Mouse (Mus musculus) neural tube, embryonic 14.5 days (tissue): ENCODE measurements around the gene Atp6v1g2. TPM values are rescaled to one million over a fixed set of nuclear protein-coding genes. Genes with fewer than 3 reads are reported as not detected.

ENCODE experiments used
- ATAC-seq: fragments of 200-750 bp; cut with Nextera tagmentation; 2 replicates; pipeline ENCODE4 v1.8.0; 2017; ENCODE audit warnings: low read depth, mild to moderate bottlenecking, moderate TSS enrichment, moderate library complexity
- H3K27ac ChIP-seq: fragments of 300-500 bp; sonication (generic); 2 replicates; pipeline ENCODE4 v1.5.1; 2014; ENCODE audit warnings: low read depth, mild to moderate bottlenecking, control low read depth, low read length, moderate library complexity, mixed read lengths
- H3K27me3 ChIP-seq: fragments of 300-500 bp; sonication (generic); 2 replicates; pipeline ENCODE4 v1.6.1; 2014; ENCODE audit warnings: low read length; ENCODE audit not compliant: control insufficient read depth, insufficient read depth
- H3K36me3 ChIP-seq: fragments of 300-500 bp; sonication (generic); 2 replicates; pipeline ENCODE4 v1.6.1; 2014; ENCODE audit warnings: low read length, mixed read lengths; ENCODE audit not compliant: control insufficient read depth, insufficient read depth
- H3K4me1 ChIP-seq: fragments of 300-500 bp; sonication (generic); 2 replicates; pipeline ENCODE4 v1.6.1; 2014; ENCODE audit warnings: low read length; ENCODE audit not compliant: control insufficient read depth, insufficient read depth
- H3K4me2 ChIP-seq: fragments of 300-500 bp; sonication (generic); 2 replicates; pipeline ENCODE4 v1.6.1; 2014; ENCODE audit warnings: mild to moderate bottlenecking, low read depth, low read length, control low read depth
- H3K4me3 ChIP-seq: fragments of 300-500 bp; sonication (generic); 2 replicates; pipeline ENCODE4 v1.5.1; 2014; ENCODE audit warnings: low read depth, low read length, control low read depth, mixed read lengths
- H3K9ac ChIP-seq: fragments of 300-500 bp; sonication (generic); replicated peaks from 2 replicates; pipeline ENCODE4 v1.6.1; 2014; ENCODE audit warnings: low read depth, mild to moderate bottlenecking, control low read depth, low read length, mixed read lengths
- H3K9me3 ChIP-seq: fragments of 300-500 bp; sonication (generic); 2 replicates; pipeline ENCODE4 v1.6.1; 2016; ENCODE audit warnings: low read length; ENCODE audit not compliant: control insufficient read depth
- WGBS: fragments of 180-500 bp; shearing (Covaris S2); extraction: QIAGEN DNeasy Blood & Tissue Kit; methylation state at CpG from one replicate; pipeline ENCODE4 v1.1.7; 2014; 5-methylcytosine and 5-hydroxymethylcytosine counted together
- polyA plus RNA-seq: library from polyadenylated mRNA; unstranded; fragments of >200 nt; fragmentation: Nextera tagmentation; extraction: Ambion mirVana; gene quantifications from 2 replicates; pipeline ENCODE4 v1.2.1, GENCODE M21; 2014

Atp6v1g2 gene
- polyA plus RNA-seq, 1 experiment from 2014 or later: 154 TPM

DNA sequence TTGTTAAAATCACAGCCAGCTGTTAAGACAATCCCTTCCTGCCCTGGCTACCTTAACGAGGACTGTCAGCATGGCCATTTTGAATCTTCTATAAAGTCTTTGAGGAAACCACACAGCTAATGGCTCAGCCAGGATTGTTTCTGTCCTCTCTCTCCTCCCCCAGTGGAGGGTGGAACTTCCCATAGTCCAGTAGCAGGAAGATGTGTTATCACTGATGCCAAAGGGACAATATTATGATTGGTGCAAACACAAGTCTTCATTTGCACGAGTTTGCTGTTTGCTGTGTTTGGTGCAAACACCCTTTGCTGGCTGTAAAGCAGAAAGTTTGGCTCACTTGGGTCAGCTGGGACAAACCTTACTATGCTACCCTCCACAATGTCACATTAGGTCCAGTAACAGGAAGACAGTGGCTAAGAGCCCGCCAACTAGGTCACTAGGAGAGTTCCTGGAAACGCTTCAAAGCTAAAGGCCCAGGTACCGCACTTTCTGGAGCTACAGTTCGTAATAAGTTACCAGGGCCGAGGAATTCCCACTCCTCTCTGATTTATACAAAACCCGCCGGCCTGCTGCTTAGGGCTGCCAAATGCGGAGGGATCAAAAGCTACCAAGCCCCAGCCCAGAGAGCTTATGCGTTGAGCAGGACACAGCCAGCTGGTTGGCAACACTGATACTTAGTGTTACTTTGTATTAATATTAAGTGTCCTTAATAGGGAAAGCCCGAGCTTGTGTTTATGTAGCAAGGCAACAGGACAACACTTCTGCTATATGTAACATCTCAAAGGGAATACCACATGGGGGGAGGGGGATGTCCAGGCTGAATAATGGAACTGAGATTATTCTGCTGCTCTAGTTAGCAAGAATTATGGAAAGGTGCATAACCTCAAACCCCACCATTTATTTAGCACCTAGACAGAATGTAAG is 7.2 kb downstream of the Atp6v1g2 start:
- Histone ChIP-seq H3K4me3 (peak overlapping the region; percentile 99), H3K4me1 (peaks cover 40% of the 10 kb centered on the region), H3K9ac (peak overlapping the region; percentile 25; the same call in 1 of the 2 replicates), H3K4me2 (peak overlapping the region; percentile 56), H3K9me3 (no peaks in the 10 kb centered on the region), H3K36me3 (peaks cover 24% of the 10 kb centered on the region), H3K27me3 (no peaks in the 10 kb centered on the region), H3K27ac (peak overlapping the region; percentile 99)
- no peak for ATAC-seq
- 36% methylated on average over 12 of the region's 12 CpGs for WGBS

- no peaks in the 10 kb centered on the region for H3K27me3 ChIP-seq
- H3K4me2 ChIP-seq: peak within 1 kb of the TSS; percentile 91
- H3K4me3 ChIP-seq: peak within 1 kb of the TSS; percentile 99
- peak within 1 kb of the TSS; percentile 99 for H3K27ac ChIP-seq
- H3K36me3 ChIP-seq: peaks cover 33% of the 10 kb centered on the region
- ATAC-seq: peak; percentile 87
- H3K4me1 ChIP-seq: peaks cover 45% of the 10 kb centered on the region
- no peaks in the 10 kb centered on the region for H3K9me3 ChIP-seq
- H3K9ac ChIP-seq: peak within 1 kb of the TSS; percentile 99
- under 1% methylated on average over 69 of the region's 69 CpGs for WGBS
Measured at GRCm38 (mm10) chr17:35241305-35242014, 8.0 kb downstream of the Atp6v1g2 start, which contains the start of gene Ddx39b. Gene Ddx39b (plus strand): TSS chr17:35241746.

DNA sequence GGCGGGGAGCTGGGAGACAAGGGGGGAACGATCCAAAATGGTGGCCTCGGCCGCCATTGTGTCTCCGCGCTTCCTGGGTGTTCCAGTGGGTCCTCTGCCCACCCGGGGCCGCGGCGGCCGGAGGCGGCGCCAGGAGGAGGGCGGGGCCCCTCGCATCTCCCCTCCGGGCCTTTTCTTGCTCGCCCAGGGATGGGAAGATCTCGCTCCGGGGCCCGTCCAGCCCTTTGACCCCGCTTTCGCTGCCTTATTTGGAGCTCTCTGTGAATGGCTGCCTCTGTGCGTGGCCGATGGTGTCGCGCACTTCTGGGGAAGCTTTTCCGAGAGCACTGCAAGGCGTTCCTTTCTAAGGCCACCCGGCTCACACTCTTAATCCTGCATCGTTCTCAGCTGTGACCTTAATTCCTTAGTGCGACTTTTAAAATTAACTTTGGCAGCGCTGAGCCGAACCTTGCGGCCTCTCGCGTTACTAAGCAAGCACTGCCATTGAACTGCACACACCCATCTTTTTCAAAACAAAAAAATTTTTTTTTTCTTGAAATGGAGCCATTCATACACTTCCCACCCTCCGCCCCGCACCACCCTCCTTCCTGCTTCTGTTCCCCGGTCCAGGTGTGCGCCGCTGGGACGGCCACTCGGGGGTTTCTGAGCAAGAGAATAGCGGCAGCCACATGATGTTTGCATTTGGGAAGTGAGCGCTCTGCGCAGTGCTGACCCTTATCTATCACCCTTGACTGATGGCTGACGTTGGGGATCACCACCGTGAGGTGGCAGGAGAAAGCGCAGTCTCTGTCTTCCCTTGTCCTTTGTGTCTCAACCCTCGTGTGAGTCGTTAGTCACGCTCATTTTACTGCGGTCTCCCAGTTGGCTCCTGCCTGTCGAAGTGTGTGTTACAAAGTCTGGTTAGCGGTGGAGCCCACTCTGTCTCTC is 8.8 kb downstream of the Atp6v1g2 start:
- peak overlapping the region; percentile 99 for H3K4me3 ChIP-seq
- H3K4me1 ChIP-seq: peaks cover 38% of the 10 kb centered on the region
- WGBS: under 1% methylated on average over 55 of the region's 55 CpGs
- H3K4me2 ChIP-seq: peak overlapping the region; percentile 91
- no peaks in the 10 kb centered on the region for H3K27me3 ChIP-seq
- no peaks in the 10 kb centered on the region for H3K9me3 ChIP-seq
- peaks cover 41% of the 10 kb centered on the region for H3K36me3 ChIP-seq
- H3K9ac ChIP-seq: peak overlapping the region; percentile 99
- peak overlapping the region; percentile 99 for H3K27ac ChIP-seq
- peak; percentile 50 for ATAC-seq

- WGBS: 2% methylated on average over 16 of the region's 16 CpGs
- peak overlapping the region; percentile 99 for H3K9ac ChIP-seq
- H3K4me2 ChIP-seq: peak overlapping the region; percentile 91
- peak overlapping the region; percentile 99 for H3K4me3 ChIP-seq
- ATAC-seq: no peak
- no peaks in the 10 kb centered on the region for H3K27me3 ChIP-seq
- no peaks in the 10 kb centered on the region for H3K9me3 ChIP-seq
- H3K4me1 ChIP-seq: peaks cover 38% of the 10 kb centered on the region
- H3K36me3 ChIP-seq: peaks cover 49% of the 10 kb centered on the region
- H3K27ac ChIP-seq: peak overlapping the region; percentile 99
Measured at GRCm38 (mm10) chr17:35243086-35243485, 9.6 kb downstream of the Atp6v1g2 start.

- WGBS: 78% methylated on average over 2 of the region's 2 CpGs
- Histone ChIP-seq H3K4me1 (peaks cover 38% of the 10 kb centered on the region), H3K4me2 (peak overlapping the region; percentile 91; the same call in 1 of the 2 replicates), H3K4me3 (peak overlapping the region; percentile 99; the same call in 1 of the 2 replicates), H3K27me3 (no peaks in the 10 kb centered on the region), H3K36me3 (peaks cover 68% of the 10 kb centered on the region), H3K9ac (0 out of 2 replicates have a peak overlapping the region, but pooled peaks have one; percentile 16), H3K9me3 (no peaks in the 10 kb centered on the region), H3K27ac (no peak overlapping the region)
- ATAC-seq: no peak
Measured at GRCm38 (mm10) chr17:35244999-35245398, 11.5 kb downstream of the Atp6v1g2 start.

GRCm38 (mm10) chr17:35245731-35246623 is 12.5 kb downstream of the Atp6v1g2 start:
- no peak overlapping the region for H3K4me3 ChIP-seq
- no peaks in the 10 kb centered on the region for H3K9me3 ChIP-seq
- H3K27me3 ChIP-seq: no peaks in the 10 kb centered on the region
- H3K4me2 ChIP-seq: peak overlapping the region; percentile 91; the same call in 1 of the 2 replicates
- ATAC-seq: no peak
- no peak overlapping the region for H3K27ac ChIP-seq
- WGBS: 84% methylated on average over 15 of the region's 15 CpGs
- peaks cover 78% of the 10 kb centered on the region for H3K36me3 ChIP-seq
- H3K4me1 ChIP-seq: peaks cover 30% of the 10 kb centered on the region
- H3K9ac ChIP-seq: no peak overlapping the region

DNA sequence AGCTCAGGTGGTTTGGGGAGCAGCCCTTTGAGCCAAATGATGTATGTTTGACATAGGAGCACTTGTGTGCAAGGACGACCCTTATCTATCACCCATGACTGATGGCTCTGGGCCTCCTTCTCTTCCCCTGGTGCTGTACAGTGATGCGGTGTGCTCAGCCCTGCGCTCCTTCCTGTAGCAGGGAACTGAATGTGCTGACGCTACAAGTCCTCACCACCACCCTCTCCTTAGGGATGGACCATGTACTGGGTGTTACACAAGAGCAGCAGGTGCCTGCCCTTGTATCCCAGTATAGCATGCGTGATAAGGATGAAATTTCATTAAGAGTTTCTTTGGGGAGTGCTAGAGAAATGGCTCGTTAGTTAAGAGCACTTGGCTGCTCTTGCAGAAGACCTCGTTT is 13.7 kb downstream of the Atp6v1g2 start:
- no peak for ATAC-seq
- Histone ChIP-seq H3K36me3 (peaks cover 88% of the 10 kb centered on the region), H3K27ac (no peak overlapping the region), H3K4me2 (no peak overlapping the region), H3K9me3 (no peaks in the 10 kb centered on the region), H3K9ac (no peak overlapping the region), H3K4me1 (peaks cover 30% of the 10 kb centered on the region), H3K4me3 (no peak overlapping the region), H3K27me3 (no peaks in the 10 kb centered on the region)
- 78% methylated on average over 7 of the region's 7 CpGs for WGBS
